Mouse (Mus musculus): Measurements from ENCODE around the gene Stxbp4. TPM values are rescaled to one million over a fixed set of nuclear protein-coding genes. Genes with fewer than 3 reads are reported as not detected.

Gene Stxbp4
- polyA plus RNA-seq, 1 experiment from 2014 or later: 26.5 TPM

GRCm38 (mm10) chr11:90650231-90650885 lies 12.5 kb upstream of the Stxbp4 start:
- Histone ChIP-seq H3K4me3 (ENCODE audit: low read depth, low read length) (no peak overlapping the region), H3K36me3 (ENCODE audit: insufficient read depth) (peaks cover 75% of the 10 kb centered on the region), H3K27ac (ENCODE audit: low read depth) (no peak overlapping the region), H3K27me3 (ENCODE audit: insufficient read depth, low read length) (no peaks in the 10 kb centered on the region), H3K9ac (no peak overlapping the region), H3K9me3 (ENCODE audit: low read depth, low read length) (no peaks in the 10 kb centered on the region), H3K4me2 (no peak overlapping the region), H3K4me1 (ENCODE audit: insufficient read depth) (no peaks in the 10 kb centered on the region)
- 73% methylated on average over 9 of the region's 9 CpGs for WGBS
- TF ChIP-seq CTCF (IDR thresholded peaks at IDR 0.05; ENCODE audit: low read depth): no peak
- DNase-seq (no peak), ATAC-seq (ENCODE audit: insufficient read depth) (no peak)

GRCm38 (mm10) chr11:90649777-90650176 lies 11.9 kb upstream of the Stxbp4 start:
- peak; percentile 61 for DNase-seq
- WGBS: 75% methylated on average over 6 of the region's 6 CpGs
- Histone ChIP-seq H3K27ac (ENCODE audit: low read depth) (no peak overlapping the region), H3K36me3 (ENCODE audit: insufficient read depth) (peaks cover 77% of the 10 kb centered on the region), H3K4me3 (ENCODE audit: low read depth, low read length) (no peak overlapping the region), H3K4me2 (no peak overlapping the region), H3K9ac (no peak overlapping the region), H3K27me3 (ENCODE audit: insufficient read depth, low read length) (no peaks in the 10 kb centered on the region), H3K4me1 (ENCODE audit: insufficient read depth) (no peaks in the 10 kb centered on the region), H3K9me3 (ENCODE audit: low read depth, low read length) (no peaks in the 10 kb centered on the region)
- ATAC-seq (ENCODE audit: insufficient read depth): no peak
- TF ChIP-seq CTCF (IDR thresholded peaks at IDR 0.05; ENCODE audit: low read depth): no peak

GRCm38 (mm10) chr11:90638312-90638830 lies 487 bp upstream of the Stxbp4 start:
- H3K27me3 ChIP-seq (ENCODE audit: insufficient read depth, low read length): no peaks in the 10 kb centered on the region
- no peaks in the 10 kb centered on the region for H3K9me3 ChIP-seq (ENCODE audit: low read depth, low read length)
- peak overlapping the region; percentile 94 for H3K9ac ChIP-seq
- H3K4me3 ChIP-seq (ENCODE audit: low read depth, low read length): peak overlapping the region; percentile 98
- 1% methylated on average over 41 of the region's 54 CpGs for WGBS
- ATAC-seq (ENCODE audit: insufficient read depth): peak; percentile 29; the same call in 1 of the 2 replicates
- TF ChIP-seq CTCF (IDR thresholded peaks at IDR 0.05; ENCODE audit: low read depth): no peak
- DNase-seq: peak; percentile 52
- 0 out of 2 replicates have a peak, but pooled peaks cover 4% of the 10 kb centered on the region for H3K4me1 ChIP-seq (ENCODE audit: insufficient read depth)
- peaks cover 21% of the 10 kb centered on the region; the same call in 1 of the 2 replicates for H3K36me3 ChIP-seq (ENCODE audit: insufficient read depth)
- H3K4me2 ChIP-seq: peak overlapping the region; percentile 70
- peak overlapping the region; percentile 93 for H3K27ac ChIP-seq (ENCODE audit: low read depth)

GRCm38 (mm10) chr11:90634661-90635060 lies 3.2 kb downstream of the Stxbp4 start:
- Histone ChIP-seq H3K4me1 (ENCODE audit: insufficient read depth) (0 out of 2 replicates have a peak, but pooled peaks cover 4% of the 10 kb centered on the region), H3K9me3 (ENCODE audit: low read depth, low read length) (no peaks in the 10 kb centered on the region), H3K36me3 (ENCODE audit: insufficient read depth) (no peaks in the 10 kb centered on the region; the same call in 1 of the 2 replicates), H3K4me2 (no peak overlapping the region), H3K4me3 (ENCODE audit: low read depth, low read length) (no peak overlapping the region), H3K27me3 (ENCODE audit: insufficient read depth, low read length) (no peaks in the 10 kb centered on the region), H3K27ac (ENCODE audit: low read depth) (no peak overlapping the region), H3K9ac (no peak overlapping the region)
- ATAC-seq (ENCODE audit: insufficient read depth) (no peak), DNase-seq (no peak)
- WGBS: 87% methylated on average over 3 of the region's 3 CpGs
- TF ChIP-seq CTCF (IDR thresholded peaks at IDR 0.05; ENCODE audit: low read depth): no peak

GRCm38 (mm10) chr11:90632480-90632879 lies 5.4 kb downstream of the Stxbp4 start:
- Histone ChIP-seq H3K4me1 (ENCODE audit: insufficient read depth) (0 out of 2 replicates have a peak, but pooled peaks cover 4% of the 10 kb centered on the region), H3K9ac (no peak overlapping the region), H3K27me3 (ENCODE audit: insufficient read depth, low read length) (no peaks in the 10 kb centered on the region), H3K27ac (ENCODE audit: low read depth) (no peak overlapping the region), H3K36me3 (ENCODE audit: insufficient read depth) (no peaks in the 10 kb centered on the region; the same call in 1 of the 2 replicates), H3K4me2 (no peak overlapping the region), H3K9me3 (ENCODE audit: low read depth, low read length) (no peaks in the 10 kb centered on the region), H3K4me3 (ENCODE audit: low read depth, low read length) (no peak overlapping the region)
- peak; percentile 8 for DNase-seq
- TF ChIP-seq CTCF (IDR thresholded peaks at IDR 0.05; ENCODE audit: low read depth): peak; percentile 14; the same call in 1 of the 2 replicates
- ATAC-seq (ENCODE audit: insufficient read depth): no peak
- whole genome bisulfite sequencing: 73% methylated on average over 2 of the region's 2 CpGs

- Histone ChIP-seq H3K9me3 (ENCODE audit: low read depth, low read length) (no peaks in the 10 kb centered on the region), H3K4me3 (ENCODE audit: low read depth, low read length) (no peak overlapping the region), H3K4me2 (no peak overlapping the region), H3K27me3 (ENCODE audit: insufficient read depth, low read length) (no peaks in the 10 kb centered on the region), H3K36me3 (ENCODE audit: insufficient read depth) (no peaks in the 10 kb centered on the region), H3K27ac (ENCODE audit: low read depth) (no peak overlapping the region), H3K9ac (no peak overlapping the region), H3K4me1 (ENCODE audit: insufficient read depth) (no peaks in the 10 kb centered on the region)
- no peak for DNase-seq
- TF ChIP-seq CTCF (IDR thresholded peaks at IDR 0.05; ENCODE audit: low read depth): no peak
- 34% methylated on average over 1 of the region's 1 CpGs for WGBS
- no peak for ATAC-seq (ENCODE audit: insufficient read depth)
Observed at GRCm38 (mm10) chr11:90627751-90628150, 10.1 kb downstream of the Stxbp4 start.

GRCm38 (mm10) chr11:90625174-90625573 lies 12.7 kb downstream of the Stxbp4 start:
- no peaks in the 10 kb centered on the region for H3K9me3 ChIP-seq (ENCODE audit: low read depth, low read length)
- WGBS: 60% methylated on average over 1 of the region's 1 CpGs
- no peak for TF ChIP-seq CTCF (IDR thresholded peaks at IDR 0.05; ENCODE audit: low read depth)
- no peak for DNase-seq
- H3K4me1 ChIP-seq (ENCODE audit: insufficient read depth): no peaks in the 10 kb centered on the region
- H3K27ac ChIP-seq (ENCODE audit: low read depth): no peak overlapping the region
- no peak overlapping the region for H3K4me2 ChIP-seq
- H3K9ac ChIP-seq: no peak overlapping the region
- peaks cover 10% of the 10 kb centered on the region; the same call in 1 of the 2 replicates for H3K36me3 ChIP-seq (ENCODE audit: insufficient read depth)
- ATAC-seq (ENCODE audit: insufficient read depth): no peak
- no peak overlapping the region for H3K4me3 ChIP-seq (ENCODE audit: low read depth, low read length)
- no peaks in the 10 kb centered on the region for H3K27me3 ChIP-seq (ENCODE audit: insufficient read depth, low read length)

All from lung, embryonic 14.5 days (tissue).